Mouse (Mus musculus) spleen, adult 2 months (tissue): ENCODE measurements around the gene Hrk.

Experiments
- CTCF ChIP-seq: fragments of 200-500 bp; IDR thresholded peaks from 2 replicates; pipeline ENCODE4 v1.5.1; 2011; ENCODE audit warnings: mild to moderate bottlenecking, inconsistent platforms; ENCODE audit not compliant: insufficient read depth, insufficient read length, insufficient replicate concordance; ENCODE audit errors: extremely low read depth
- POLR2A ChIP-seq: fragments of 200-500 bp; IDR thresholded peaks from 2 replicates; pipeline ENCODE4 v1.6.1; 2011; ENCODE audit warnings: low read depth, low read length, inconsistent platforms

GRCm38 (mm10) chr5:118123096-118123495 lies 41.4 kb upstream of the Hrk start:
- TF ChIP-seq CTCF (no peak), POLR2A (no peak)
